Mouse (Mus musculus): ENCODE results near the gene Ank3.

DNA sequence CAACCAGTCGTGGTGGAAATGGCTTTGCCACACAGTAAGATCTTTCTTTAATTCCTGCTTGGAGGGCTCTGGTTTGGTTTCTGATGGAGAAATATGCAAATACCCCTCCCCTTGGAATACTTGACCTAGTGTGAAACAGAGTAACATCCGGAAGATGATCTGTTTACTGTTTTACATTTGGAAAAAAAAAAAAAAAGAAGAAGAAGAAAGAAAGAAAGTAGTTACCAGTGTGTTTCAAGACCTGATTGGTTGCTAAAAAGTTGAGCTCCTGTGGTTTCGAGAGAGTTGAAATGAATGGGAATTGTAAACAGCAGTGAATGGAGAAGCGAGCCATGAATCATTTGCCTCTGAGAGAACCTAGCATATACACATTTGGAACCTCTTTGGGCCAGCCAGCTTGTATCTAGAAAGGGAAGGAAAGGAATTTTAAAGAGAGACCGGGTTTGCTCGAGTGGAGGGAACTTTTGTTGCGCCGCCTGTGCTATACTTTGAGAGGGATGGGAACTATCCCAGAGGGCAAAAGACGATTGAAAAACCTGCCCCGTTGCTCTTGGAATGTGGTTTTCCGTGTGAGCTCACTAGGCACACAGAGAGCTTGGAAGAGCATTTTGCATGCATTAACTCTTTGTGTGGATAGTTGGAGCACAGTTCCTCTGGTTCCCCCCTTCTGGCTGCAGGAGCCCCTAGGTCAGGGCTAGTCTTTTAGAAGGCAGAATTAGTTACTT, 527.7 kb downstream of the Ank3 start:
- TF ChIP-seq EP300 (IDR thresholded peaks at IDR 0.05), result no peak
- no peak for TF ChIP-seq CTCF (IDR thresholded peaks at IDR 0.05)

All from lung, postnatal 0 days (tissue).